ENCODE assay signal across 9 mouse cellular contexts in the genomic region with DNA sequence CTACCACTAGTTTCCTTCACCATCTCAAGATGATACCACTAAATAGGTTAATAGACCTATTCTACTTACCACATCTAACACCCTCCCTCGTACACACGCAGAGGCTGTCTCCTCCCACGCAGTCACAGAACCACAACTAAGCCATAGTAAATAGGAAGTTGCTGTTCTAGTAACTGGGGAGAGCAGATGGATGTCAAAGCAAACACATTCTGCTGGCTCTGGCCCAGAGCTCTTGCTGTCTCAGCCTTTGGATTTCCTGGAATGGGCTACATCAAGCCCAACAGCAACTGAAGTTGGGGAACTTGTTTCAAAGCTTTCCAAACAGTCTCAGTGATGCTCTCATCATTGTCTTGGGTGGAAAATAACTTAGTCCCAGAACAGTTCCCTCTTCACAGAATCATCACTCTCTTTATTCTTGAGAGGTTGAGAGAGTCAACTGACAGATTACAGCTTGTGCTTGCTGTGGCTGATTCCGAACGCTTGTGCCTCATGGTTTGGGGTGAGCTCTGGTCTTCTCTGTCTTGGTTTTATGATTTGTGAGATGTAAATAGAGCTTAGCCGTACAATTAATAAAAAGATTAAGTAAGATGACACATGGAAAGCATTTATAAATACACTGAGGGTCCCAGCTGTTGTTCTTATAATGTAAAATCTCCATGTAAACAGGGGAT.
DNase-seq lines count a peak whose midpoint lies in the region; ATAC-seq and TF ChIP-seq lines count a peak whose summit lies in the region.
"Had no signal": no experiment of that assay in that cellular context is flagged by ENCODE, and none has a peak within 500 bp of the region (broad histone marks: within the 10 kb centered on the region; RNA-seq: fewer than 3 reads in every experiment).

No protein-coding gene starts in this region.

- no peak for ATAC-seq in hindbrain, embryonic 16.5 days

- H3K4me2 ChIP-seq in hindbrain, embryonic 16.5 days (ENCODE audit: low read length), result no peak overlapping the region
- H3K4me2 ChIP-seq: neural tube, embryonic 12.5 days had no signal

- no peak overlapping the region for H3K27ac ChIP-seq in thymus, adult 2 months (ENCODE audit: control insufficient read depth, insufficient read depth, low read length)
- no peak overlapping the region for H3K27ac ChIP-seq in hindbrain, embryonic 16.5 days (ENCODE audit: low read depth, low read length)
- H3K27ac ChIP-seq: neural tube, embryonic 12.5 days had no signal

- no peak for TF ChIP-seq CTCF in thymus, adult 2 months (IDR thresholded peaks at IDR 0.05; ENCODE audit: borderline replicate concordance, control insufficient read depth, extremely low read depth, insufficient read depth, low read length, poor library complexity)

- no peaks in the 10 kb centered on the region for H3K36me3 ChIP-seq in thymus, adult 2 months (ENCODE audit: control insufficient read depth, insufficient read depth, low read length)
- H3K36me3 ChIP-seq in hindbrain, embryonic 16.5 days (ENCODE audit: control insufficient read depth, insufficient read depth, low read length), result no peaks in the 10 kb centered on the region
- H3K36me3 ChIP-seq: neural tube, embryonic 12.5 days had no signal

- peak; percentile 10 for DNase-seq in adrenal gland, postnatal 10 days
- no peak for DNase-seq in adrenal gland, postnatal 25 days
- DNase-seq in right cerebral cortex, adult 2 months (ENCODE audit: low spot score in 2 of 2), result peak; percentile 31 to 38
- DNase-seq in right cerebral cortex, postnatal 14 days, result no peak
- DNase-seq in heart, postnatal 36 days, result peak; percentile 51 to 52
- peak; percentile 62 to 72 for DNase-seq in lung, adult 18-20 months
- DNase-seq in thymus, adult 2 months, result peak; percentile 23

- TF ChIP-seq POLR2A in thymus, adult 2 months (IDR thresholded peaks at IDR 0.05; ENCODE audit: control insufficient read depth, extremely low read depth, insufficient read depth, low read length, poor library complexity), result no peak

- H3K27me3 ChIP-seq in thymus, adult 2 months (ENCODE audit: control insufficient read depth, insufficient read depth, low read length), result no peaks in the 10 kb centered on the region
- H3K27me3 ChIP-seq in hindbrain, embryonic 16.5 days (replicated peaks; ENCODE audit: control insufficient read depth, insufficient read depth, low read length), result no peaks in the 10 kb centered on the region
- H3K27me3 ChIP-seq: neural tube, embryonic 12.5 days had no signal

- intact Hi-C loops in heart, postnatal 36 days (cut with DNase I), result no loop called here

- no peaks in the 10 kb centered on the region for H3K9me3 ChIP-seq in hindbrain, embryonic 16.5 days (ENCODE audit: control insufficient read depth, low read length)
- H3K9me3 ChIP-seq: neural tube, embryonic 12.5 days had no signal

- WGBS in thymus, adult 2 months, result 34% methylated on average over 6 of the region's 6 CpGs
- 79% methylated on average over 6 of the region's 6 CpGs for WGBS in hindbrain, embryonic 16.5 days

- H3K4me3 ChIP-seq in thymus, adult 2 months (ENCODE audit: control insufficient read depth, insufficient read depth, low read length), result no peak overlapping the region
- no peak overlapping the region for H3K4me3 ChIP-seq in hindbrain, embryonic 16.5 days (ENCODE audit: low read length)
- H3K4me3 ChIP-seq: neural tube, embryonic 12.5 days had no signal

- H3K4me1 ChIP-seq in thymus, adult 2 months (replicated peaks; ENCODE audit: control insufficient read depth, insufficient read depth, low read length), result peaks cover 7% of the 10 kb centered on the region
- H3K4me1 ChIP-seq in hindbrain, embryonic 16.5 days (ENCODE audit: control insufficient read depth, insufficient read depth, low read depth, low read length), result no peaks in the 10 kb centered on the region
- H3K4me1 ChIP-seq: neural tube, embryonic 12.5 days had no signal

- no peak overlapping the region for H3K9ac ChIP-seq in hindbrain, embryonic 16.5 days (ENCODE audit: low read depth, low read length)
- H3K9ac ChIP-seq: neural tube, embryonic 12.5 days had no signal

Comparison
In these comparisons a context has a peak if more than half of its experiments do, and no peak if none do; other contexts are left out.
1. DNase-seq: peak in adrenal gland, postnatal 10 days (single experiment), right cerebral cortex, adult 2 months (2 of 2), heart, postnatal 36 days (2 of 2), lung, adult 18-20 months (2 of 2) and thymus, adult 2 months (single experiment); none in adrenal gland, postnatal 25 days (single experiment) and right cerebral cortex, postnatal 14 days (single experiment).